Mouse (Mus musculus) bone marrow macrophage, adult 2 months (primary cell): ENCODE data around the gene Blm. TPM values are rescaled to one million over a fixed set of nuclear protein-coding genes. Genes with fewer than 3 reads are reported as not detected.

ENCODE experiments used
- H3K27ac ChIP-seq: 2 replicates; pipeline ENCODE4 v1.5.1; 2012; ENCODE audit warnings: low read depth, low read length; ENCODE audit not compliant: insufficient read depth
- H3K4me1 ChIP-seq: 2 replicates; pipeline ENCODE4 v1.6.1; 2012; ENCODE audit warnings: low read length; ENCODE audit not compliant: control insufficient read depth, insufficient read depth
- H3K4me3 ChIP-seq: 2 replicates; pipeline ENCODE4 v1.5.1; 2012; ENCODE audit warnings: mild to moderate bottlenecking, low read length, moderate library complexity; ENCODE audit not compliant: insufficient read depth
- CTCF ChIP-seq: IDR thresholded peaks from 2 replicates; pipeline ENCODE4 v1.5.1; 2012; ENCODE audit warnings: low read depth, mild to moderate bottlenecking, low read length, moderate library complexity
- POLR2A ChIP-seq: IDR thresholded peaks from 2 replicates; pipeline ENCODE4 v1.6.1; 2012; ENCODE audit warnings: mild to moderate bottlenecking, low read depth, low read length, borderline replicate concordance
- polyA plus RNA-seq: library from polyadenylated mRNA; stranded (reverse); fragments of >200 nt; gene quantifications from 2 replicates; pipeline ENCODE4 v1.2.4, GENCODE M21; 2012; ENCODE audit not compliant: missing spikeins, insufficient read depth, insufficient read length

The Blm gene
- polyA plus RNA-seq, 1 experiment, result 13.6 TPM

GRCm38 (mm10) chr7:80561271-80561670 lies 26.4 kb upstream of the Blm start:
- Histone ChIP-seq H3K4me1 (peaks cover 5% of the 10 kb centered on the region; the same call in 1 of the 2 replicates), H3K4me3 (no peak overlapping the region), H3K27ac (no peak overlapping the region)
- TF ChIP-seq CTCF (no peak), POLR2A (no peak)

- no peak overlapping the region for H3K27ac ChIP-seq
- TF ChIP-seq CTCF, result no peak
- no peak for TF ChIP-seq POLR2A
- peaks cover 18% of the 10 kb centered on the region for H3K4me1 ChIP-seq
- H3K4me3 ChIP-seq, result no peak overlapping the region
These were observed 23.7 kb upstream of the Blm start for GRCm38 (mm10) chr7:80558572-80558971.

GRCm38 (mm10) chr7:80558101-80558500 lies 23.2 kb upstream of the Blm start:
- TF ChIP-seq CTCF (no peak), POLR2A (no peak)
- Histone ChIP-seq H3K4me3 (no peak overlapping the region), H3K27ac (no peak overlapping the region), H3K4me1 (peaks cover 18% of the 10 kb centered on the region)

- Histone ChIP-seq H3K4me3 (no peak overlapping the region), H3K4me1 (peaks cover 16% of the 10 kb centered on the region), H3K27ac (no peak overlapping the region)
- TF ChIP-seq POLR2A, result no peak
- no peak for TF ChIP-seq CTCF
These were observed 22.2 kb upstream of the Blm start for GRCm38 (mm10) chr7:80557161-80557560.

- Histone ChIP-seq H3K27ac (no peak overlapping the region), H3K4me3 (no peak overlapping the region), H3K4me1 (peaks cover 12% of the 10 kb centered on the region)
- TF ChIP-seq POLR2A (no peak), CTCF (no peak)
These were observed 21.2 kb upstream of the Blm start for GRCm38 (mm10) chr7:80556166-80556565.

- peaks cover 12% of the 10 kb centered on the region for H3K4me1 ChIP-seq
- H3K27ac ChIP-seq, result peak overlapping the region; percentile 30
- peak overlapping the region; percentile 9; the same call in 1 of the 2 replicates for H3K4me3 ChIP-seq
- TF ChIP-seq CTCF, result no peak
- no peak for TF ChIP-seq POLR2A
These were observed 20.2 kb upstream of the Blm start for GRCm38 (mm10) chr7:80555146-80555545.

GRCm38 (mm10) chr7:80554180-80555021 lies 19.5 kb upstream of the Blm start:
- peak overlapping the region; percentile 30 for H3K27ac ChIP-seq
- peaks cover 12% of the 10 kb centered on the region for H3K4me1 ChIP-seq
- H3K4me3 ChIP-seq, result peak overlapping the region; percentile 9; the same call in 1 of the 2 replicates
- TF ChIP-seq CTCF, result no peak
- no peak for TF ChIP-seq POLR2A

- no peak overlapping the region for H3K27ac ChIP-seq
- H3K4me1 ChIP-seq, result no peaks in the 10 kb centered on the region
- H3K4me3 ChIP-seq, result no peak overlapping the region
- TF ChIP-seq POLR2A (no peak), CTCF (no peak)
These were observed 13.8 kb upstream of the Blm start for GRCm38 (mm10) chr7:80548513-80549260.

GRCm38 (mm10) chr7:80542139-80542831 lies 7.4 kb upstream of the Blm start:
- Histone ChIP-seq H3K4me1 (no peaks in the 10 kb centered on the region), H3K4me3 (no peak overlapping the region), H3K27ac (no peak overlapping the region)
- TF ChIP-seq CTCF (no peak), POLR2A (no peak)

- Histone ChIP-seq H3K27ac (no peak overlapping the region), H3K4me3 (no peak overlapping the region), H3K4me1 (no peaks in the 10 kb centered on the region)
- TF ChIP-seq CTCF (no peak), POLR2A (no peak)
These were observed 4.7 kb upstream of the Blm start for GRCm38 (mm10) chr7:80539581-80539980.
